Mouse (Mus musculus) embryonic fibroblast, embryonic 13.5 days (primary cell): ENCODE measurements at regions not wholly inside any gene's neighbourhood (a gene's known extent, or its start where the extent isn't known, plus 50 kb on each side); places are given as distances from the start of the nearest gene placed in this dataset.

Experiments used
- CTCF ChIP-seq: IDR thresholded peaks from 2 replicates; pipeline ENCODE4 v1.5.1; 2011; ENCODE audit warnings: mild to moderate bottlenecking, control low read depth, low read length, moderate library complexity, borderline replicate concordance; ENCODE audit not compliant: insufficient read depth
- POLR2A ChIP-seq: IDR thresholded peaks from 2 replicates; pipeline ENCODE4 v1.6.1; 2011; ENCODE audit warnings: low read depth, mild to moderate bottlenecking, control low read depth, low read length, moderate library complexity

GRCm38 (mm10) chr3:149217916-149218803 lies 227.8 kb upstream of the Adgrl2 start:
- TF ChIP-seq CTCF, result no peak
- TF ChIP-seq POLR2A, result no peak
